Mouse (Mus musculus) bone marrow macrophage, adult 2 months (primary cell): ENCODE data around the gene Aff3. TPM values are rescaled to one million over a fixed set of nuclear protein-coding genes. Genes with fewer than 3 reads are reported as not detected.

Source experiments
- H3K27ac ChIP-seq: 2 replicates; pipeline ENCODE4 v1.5.1; 2012; ENCODE audit warnings: low read depth, low read length; ENCODE audit not compliant: insufficient read depth
- H3K4me1 ChIP-seq: 2 replicates; pipeline ENCODE4 v1.6.1; 2012; ENCODE audit warnings: low read length; ENCODE audit not compliant: control insufficient read depth, insufficient read depth
- H3K4me3 ChIP-seq: 2 replicates; pipeline ENCODE4 v1.5.1; 2012; ENCODE audit warnings: mild to moderate bottlenecking, low read length, moderate library complexity; ENCODE audit not compliant: insufficient read depth
- CTCF ChIP-seq: IDR thresholded peaks from 2 replicates; pipeline ENCODE4 v1.5.1; 2012; ENCODE audit warnings: low read depth, mild to moderate bottlenecking, low read length, moderate library complexity
- POLR2A ChIP-seq: IDR thresholded peaks from 2 replicates; pipeline ENCODE4 v1.6.1; 2012; ENCODE audit warnings: mild to moderate bottlenecking, low read depth, low read length, borderline replicate concordance
- polyA plus RNA-seq: library from polyadenylated mRNA; stranded (reverse); fragments of >200 nt; gene quantifications from 2 replicates; pipeline ENCODE4 v1.2.4, GENCODE M21; 2012; ENCODE audit not compliant: missing spikeins, insufficient read depth, insufficient read length

Aff3 gene
- polyA plus RNA-seq, 1 experiment: not detected

- Histone ChIP-seq H3K4me3 (no peak overlapping the region), H3K4me1 (no peaks in the 10 kb centered on the region), H3K27ac (no peak overlapping the region)
- TF ChIP-seq CTCF (no peak), POLR2A (no peak)
These were observed 426.9 kb downstream of the Aff3 start for GRCm38 (mm10) chr1:38237831-38238230.

- Histone ChIP-seq H3K4me1 (no peaks in the 10 kb centered on the region), H3K4me3 (no peak overlapping the region), H3K27ac (no peak overlapping the region)
- TF ChIP-seq POLR2A (no peak), CTCF (no peak)
These were observed 427.5 kb downstream of the Aff3 start for GRCm38 (mm10) chr1:38237027-38237787.

DNA sequence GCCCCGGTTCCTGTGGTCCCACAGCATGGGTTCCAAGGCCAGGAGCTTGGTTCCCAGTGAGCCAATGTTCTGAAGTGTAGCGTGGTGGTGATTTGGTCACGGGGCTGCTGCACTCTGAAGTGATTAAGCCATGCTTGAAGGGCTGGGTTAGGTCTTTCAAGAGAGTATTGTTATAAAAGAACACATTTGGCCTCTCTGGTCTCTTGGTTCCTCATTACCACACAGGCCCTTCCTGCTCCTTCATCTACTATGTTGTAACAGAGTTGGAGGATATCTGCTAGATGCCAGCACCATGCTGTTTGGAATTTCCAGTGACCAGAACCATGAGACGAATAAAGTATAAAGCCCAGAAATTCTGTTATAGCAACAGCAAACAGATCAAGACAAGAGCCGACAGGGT is 431.6 kb downstream of the Aff3 start:
- no peak for TF ChIP-seq POLR2A
- TF ChIP-seq CTCF: no peak
- no peak overlapping the region for H3K4me3 ChIP-seq
- no peaks in the 10 kb centered on the region for H3K4me1 ChIP-seq
- no peak overlapping the region for H3K27ac ChIP-seq

DNA sequence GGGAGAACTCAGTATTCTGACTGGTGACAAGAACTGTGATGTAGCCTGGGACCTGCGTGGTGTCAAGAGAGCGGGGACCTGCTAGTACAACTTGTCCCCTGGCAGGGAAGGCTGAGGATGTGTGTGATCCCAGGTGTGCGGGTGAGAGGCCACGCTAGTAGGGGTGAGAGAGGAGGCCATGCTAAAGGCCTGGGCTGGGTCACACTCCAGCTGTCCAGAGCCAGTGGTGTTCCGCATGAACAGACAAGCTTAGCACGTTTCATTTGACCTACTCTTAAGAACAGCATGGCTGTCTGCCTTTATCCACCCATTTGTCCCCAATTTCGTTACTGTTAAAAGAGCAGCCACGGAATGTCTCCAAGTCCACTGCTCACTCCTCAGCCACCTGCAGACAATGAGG is 434.7 kb downstream of the Aff3 start:
- TF ChIP-seq POLR2A: no peak
- Histone ChIP-seq H3K4me3 (no peak overlapping the region), H3K27ac (no peak overlapping the region), H3K4me1 (no peaks in the 10 kb centered on the region)

GRCm38 (mm10) chr1:38228806-38229205 is 435.9 kb downstream of the Aff3 start:
- Histone ChIP-seq H3K27ac (no peak overlapping the region), H3K4me3 (no peak overlapping the region), H3K4me1 (no peaks in the 10 kb centered on the region)
- no peak for TF ChIP-seq CTCF
- no peak for TF ChIP-seq POLR2A

DNA sequence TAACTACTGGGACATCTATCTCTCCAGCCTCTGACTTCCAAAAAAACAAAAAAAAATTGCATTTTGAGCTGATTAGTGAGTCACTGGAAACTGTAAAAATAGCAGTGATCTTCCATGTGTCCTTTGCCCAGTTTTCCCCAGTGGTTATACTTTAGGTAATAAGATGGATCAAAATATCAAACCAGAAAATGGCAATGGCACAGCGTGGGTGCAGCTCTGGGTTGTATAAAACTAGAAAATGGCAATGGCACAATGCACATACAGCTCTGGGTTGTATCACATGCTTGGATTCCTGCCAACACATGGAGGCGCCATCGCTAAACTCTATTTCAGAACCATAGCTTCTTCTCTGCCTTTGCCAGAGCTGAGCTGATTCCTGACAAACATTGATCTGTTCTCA is 439.6 kb downstream of the Aff3 start:
- no peak for TF ChIP-seq CTCF
- Histone ChIP-seq H3K4me1 (no peaks in the 10 kb centered on the region), H3K4me3 (no peak overlapping the region), H3K27ac (no peak overlapping the region)

- TF ChIP-seq CTCF: no peak
- no peak for TF ChIP-seq POLR2A
- Histone ChIP-seq H3K27ac (no peak overlapping the region), H3K4me3 (no peak overlapping the region), H3K4me1 (no peaks in the 10 kb centered on the region)
These were observed 442.6 kb downstream of the Aff3 start for GRCm38 (mm10) chr1:38222160-38222559.

GRCm38 (mm10) chr1:38221431-38221830 is 443.3 kb downstream of the Aff3 start:
- no peaks in the 10 kb centered on the region for H3K4me1 ChIP-seq
- H3K27ac ChIP-seq: no peak overlapping the region
- TF ChIP-seq POLR2A (no peak), CTCF (no peak)
- H3K4me3 ChIP-seq: no peak overlapping the region

GRCm38 (mm10) chr1:38217912-38218795 is 446.6 kb downstream of the Aff3 start:
- Histone ChIP-seq H3K27ac (no peak overlapping the region), H3K4me1 (no peaks in the 10 kb centered on the region), H3K4me3 (no peak overlapping the region)
- TF ChIP-seq POLR2A (no peak), CTCF (no peak)

DNA sequence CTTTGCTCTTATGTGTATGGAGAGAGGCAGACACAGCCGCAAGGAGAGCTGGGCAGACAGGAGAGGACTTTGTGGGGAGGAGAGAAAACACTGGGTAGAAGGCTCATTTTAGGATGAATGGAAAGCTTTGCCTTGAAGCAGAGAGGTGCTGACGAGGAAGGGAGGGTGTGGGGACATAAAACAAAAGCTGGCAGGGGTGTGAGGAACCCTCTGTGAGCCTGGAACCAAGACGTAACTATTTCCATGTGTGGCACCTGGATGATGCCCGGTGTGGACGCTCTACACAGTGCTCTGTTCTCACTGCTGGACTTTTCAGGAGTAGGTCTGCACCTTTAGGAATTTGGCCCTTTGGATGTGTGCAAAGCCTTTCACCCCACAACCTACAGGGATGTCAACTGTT is 447.7 kb downstream of the Aff3 start:
- H3K27ac ChIP-seq: no peak overlapping the region
- no peak overlapping the region for H3K4me3 ChIP-seq
- TF ChIP-seq CTCF: no peak
- no peak for TF ChIP-seq POLR2A

DNA sequence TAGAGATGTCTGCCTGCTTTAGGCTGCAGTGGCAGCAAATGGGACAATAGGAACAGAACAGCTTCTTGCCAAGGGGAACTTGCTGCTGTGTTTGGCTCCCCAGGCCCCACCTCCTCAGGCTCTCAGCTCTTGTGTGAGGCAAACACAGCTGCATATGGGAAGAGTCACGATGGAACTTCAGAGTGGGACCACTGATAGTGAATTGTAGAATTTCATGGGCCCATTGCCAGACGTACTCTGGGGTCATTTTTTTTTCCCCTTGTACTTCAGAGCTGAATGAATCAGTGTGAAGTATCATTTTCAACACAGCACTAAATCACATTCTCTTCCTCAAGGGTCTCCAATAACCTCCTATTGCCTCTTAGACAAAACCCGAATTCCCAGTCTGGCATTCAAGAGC is 451.4 kb downstream of the Aff3 start:
- Histone ChIP-seq H3K4me1 (no peaks in the 10 kb centered on the region), H3K4me3 (no peak overlapping the region), H3K27ac (no peak overlapping the region)
- no peak for TF ChIP-seq CTCF

More for the DNA sequence above, 447.7 kb downstream of the Aff3 start:
- H3K4me1 ChIP-seq: no peaks in the 10 kb centered on the region
